Mouse (Mus musculus) lung, postnatal 0 days (tissue): ENCODE measurements around the gene Gm6583.
A peak's percentile ranks its signal among the peaks of the same experiment; 100 is the strongest.

Experiments used
- CTCF ChIP-seq: IDR thresholded peaks from 2 replicates; pipeline ENCODE4 v1.5.1; 2016; ENCODE audit warnings: antibody characterized with exemption, mild to moderate bottlenecking
- EP300 ChIP-seq: IDR thresholded peaks from 2 replicates; pipeline ENCODE4 v1.6.1; 2016; ENCODE audit warnings: antibody characterized with exemption, mild to moderate bottlenecking, control low read depth

- 0 out of 2 replicates have a peak, but pooled peaks have one; percentile 8 for TF ChIP-seq CTCF
- TF ChIP-seq EP300: no peak
Measured at GRCm38 (mm10) chr5:112367338-112367737, 11.5 kb upstream of the Gm6583 start.
